Mouse (Mus musculus): ENCODE data around the gene Slc51b. TPM values are rescaled to one million over a fixed set of nuclear protein-coding genes. Genes with fewer than 3 reads are reported as not detected.

The Slc51b gene
- polyA plus RNA-seq, 1 experiment from 2014 or later: not detected

Other genes with a start within 250 kb of the Slc51b start
- 4.9 and 5.1 TPM in 2 replicates for gene Parp16, start 227.6 kb downstream of the Slc51b start, polyA plus RNA-seq (2015; fragmentation: Nextera tagmentation; extraction: Ambion mirVana)
- gene Cilp, start 157.8 kb downstream of the Slc51b start, polyA plus RNA-seq (2015; fragmentation: Nextera tagmentation; extraction: Ambion mirVana): 0.42 and 0.55 TPM in 2 replicates
- 45.7 and 47.3 TPM in 2 replicates for gene Clpx, start 128.7 kb downstream of the Slc51b start, polyA plus RNA-seq (2015; fragmentation: Nextera tagmentation; extraction: Ambion mirVana)
- 9.7 and 10.3 TPM in 2 replicates for gene Pdcd7, start 76.9 kb downstream of the Slc51b start, polyA plus RNA-seq (2015; fragmentation: Nextera tagmentation; extraction: Ambion mirVana)
- 0.83 and 0.92 TPM in 2 replicates for gene Ubap1l, start 61.9 kb downstream of the Slc51b start, polyA plus RNA-seq (2015; fragmentation: Nextera tagmentation; extraction: Ambion mirVana)
- gene Kbtbd13, start 31.3 kb downstream of the Slc51b start, polyA plus RNA-seq (2015; fragmentation: Nextera tagmentation; extraction: Ambion mirVana): 0.56 and 1.00 TPM in 2 replicates
- gene Rasl12, start 24.4 kb downstream of the Slc51b start, polyA plus RNA-seq (2015; fragmentation: Nextera tagmentation; extraction: Ambion mirVana): 6.1 and 6.5 TPM in 2 replicates
- 23.6 and 26.0 TPM in 2 replicates for gene Mtfmt, start 12.8 kb upstream of the Slc51b start, polyA plus RNA-seq (2015; fragmentation: Nextera tagmentation; extraction: Ambion mirVana)
- 133 and 139 TPM in 2 replicates for gene Spg21, start 38.0 kb upstream of the Slc51b start, polyA plus RNA-seq (2015; fragmentation: Nextera tagmentation; extraction: Ambion mirVana)
- 0.23 and 0.26 TPM in 2 replicates for gene Ankdd1a, start 97.2 kb upstream of the Slc51b start, polyA plus RNA-seq (2015; fragmentation: Nextera tagmentation; extraction: Ambion mirVana)
- 5.1 and 5.2 TPM in 2 replicates for gene Plekho2, start 157.1 kb upstream of the Slc51b start, polyA plus RNA-seq (2015; fragmentation: Nextera tagmentation; extraction: Ambion mirVana)
- 11.8 and 12.4 TPM in 2 replicates for gene Pif1, start 164.2 kb upstream of the Slc51b start, polyA plus RNA-seq (2015; fragmentation: Nextera tagmentation; extraction: Ambion mirVana)
- 3.3 and 3.6 TPM in 2 replicates for gene Rbpms2, start 206.7 kb upstream of the Slc51b start, polyA plus RNA-seq (2015; fragmentation: Nextera tagmentation; extraction: Ambion mirVana)
- 328 and 347 TPM in 2 replicates for gene Oaz2, start 245.0 kb upstream of the Slc51b start, polyA plus RNA-seq (2015; fragmentation: Nextera tagmentation; extraction: Ambion mirVana)